Mouse (Mus musculus): ENCODE measurements at regions not wholly inside any gene's neighbourhood (a gene's known extent, or its start where the extent isn't known, plus 50 kb on each side); places are given as distances from the start of the nearest gene placed in this dataset.
"Not testable (repeated sequence)": the region's sequence is repeated elsewhere in the genome, so short reads cannot be mapped to it uniquely, and the experiment has no call there.

GRCm38 (mm10) chr11:12913401-12913800 lies 448.6 kb upstream of the Cobl start:
- DNase-seq (ENCODE audit: low read depth, low spot score): not testable (repeated sequence)

DNA sequence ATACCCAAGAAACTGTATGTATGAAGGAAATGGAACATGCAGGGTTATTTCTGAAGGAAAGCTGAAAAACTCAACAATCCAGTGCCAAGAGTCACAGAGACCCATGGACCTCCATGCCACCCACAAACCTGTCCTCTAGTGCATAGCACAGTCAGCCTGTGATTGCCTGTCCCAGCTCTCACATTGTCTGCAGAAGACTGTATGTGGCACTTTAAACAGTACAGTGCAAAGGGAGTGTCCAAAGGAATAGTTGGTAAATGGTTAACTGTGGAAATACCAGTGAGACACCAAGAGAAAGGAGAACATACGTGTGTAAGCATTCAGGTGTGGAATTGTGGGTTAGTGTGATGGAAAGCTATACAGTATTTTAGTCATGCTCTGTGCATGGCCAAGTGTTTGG lies 409.0 kb upstream of the Cobl start:
- DNase-seq (ENCODE audit: low read depth, low spot score): no peak

GRCm38 (mm10) chr11:12872802-12873201 lies 408.0 kb upstream of the Cobl start:
- no peak for DNase-seq (ENCODE audit: low read depth, low spot score)

DNA sequence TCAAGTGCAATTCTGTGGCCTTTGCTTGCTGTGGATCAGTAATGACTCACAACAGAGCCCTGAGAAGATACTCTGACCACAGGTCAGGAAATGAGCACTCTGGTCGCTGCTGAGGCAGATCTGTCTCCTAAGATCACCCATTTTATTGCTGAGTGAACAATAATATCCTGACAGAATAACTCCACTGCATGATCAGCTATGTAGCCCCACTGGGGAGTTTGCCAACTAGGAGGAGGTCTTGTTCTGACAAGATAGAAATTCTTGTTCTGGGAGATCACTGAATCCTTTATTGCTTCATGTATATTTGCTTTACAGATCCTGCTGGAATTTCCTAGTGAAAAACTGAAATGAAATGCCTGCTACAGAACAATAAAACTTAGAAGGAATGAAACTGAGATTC lies 407.6 kb upstream of the Cobl start:
- no peak for DNase-seq (ENCODE audit: low read depth, low spot score)

DNA sequence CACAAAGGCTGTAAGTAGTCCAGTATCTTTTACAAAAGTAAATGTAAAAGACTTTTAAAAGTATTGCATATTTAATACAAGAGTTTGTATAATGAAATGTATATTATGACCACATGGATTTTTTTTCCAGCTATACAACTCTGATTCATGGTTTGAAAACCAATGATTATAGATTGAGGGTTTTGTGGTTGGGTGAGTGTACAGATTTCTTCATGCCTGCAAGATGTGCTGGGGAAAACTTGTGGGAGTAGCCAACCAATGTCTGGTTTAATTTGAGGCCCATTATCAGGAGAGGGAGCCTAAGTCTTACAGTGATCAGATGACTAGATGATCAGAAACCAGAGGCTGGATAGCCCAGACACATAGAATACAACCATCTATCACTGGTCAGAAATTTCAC lies 402.8 kb upstream of the Cobl start:
- no peak for DNase-seq (ENCODE audit: low read depth, low spot score)

GRCm38 (mm10) chr11:12865034-12865620 lies 400.4 kb upstream of the Cobl start:
- DNase-seq (ENCODE audit: low read depth, low spot score): no peak

GRCm38 (mm10) chr11:12859344-12859930 lies 394.7 kb upstream of the Cobl start:
- no peak for DNase-seq (ENCODE audit: low read depth, low spot score)

DNA sequence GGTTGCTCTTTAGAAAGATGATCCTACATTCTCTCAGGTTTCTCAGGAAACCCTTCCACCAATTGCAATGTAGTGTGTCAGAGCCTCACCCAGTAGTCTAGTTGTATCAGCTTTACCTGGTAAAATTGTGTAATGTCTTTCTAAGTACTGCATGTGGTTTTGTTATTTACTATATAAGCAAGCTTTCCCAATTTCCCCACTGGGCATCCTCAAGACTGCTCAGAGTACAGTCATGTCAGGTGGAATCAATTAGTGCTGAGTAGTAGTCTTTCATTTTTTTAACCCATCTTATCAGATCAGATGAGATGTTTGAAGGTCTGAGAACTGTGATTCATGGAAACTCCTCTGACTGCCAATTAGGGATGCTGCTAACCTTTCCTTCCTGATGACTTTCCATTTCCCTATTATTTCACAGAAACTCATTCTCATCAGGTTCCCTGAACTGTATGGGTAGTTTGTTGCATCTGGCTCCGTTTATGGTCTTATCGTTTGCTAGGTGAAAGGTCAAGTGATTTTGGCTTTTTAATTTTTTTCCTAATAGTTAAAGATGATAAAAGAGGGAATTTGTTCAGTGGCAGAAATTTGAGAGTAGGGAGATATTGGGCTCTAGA lies 393.6 kb upstream of the Cobl start:
- no peak for DNase-seq (ENCODE audit: low read depth, low spot score)

DNA sequence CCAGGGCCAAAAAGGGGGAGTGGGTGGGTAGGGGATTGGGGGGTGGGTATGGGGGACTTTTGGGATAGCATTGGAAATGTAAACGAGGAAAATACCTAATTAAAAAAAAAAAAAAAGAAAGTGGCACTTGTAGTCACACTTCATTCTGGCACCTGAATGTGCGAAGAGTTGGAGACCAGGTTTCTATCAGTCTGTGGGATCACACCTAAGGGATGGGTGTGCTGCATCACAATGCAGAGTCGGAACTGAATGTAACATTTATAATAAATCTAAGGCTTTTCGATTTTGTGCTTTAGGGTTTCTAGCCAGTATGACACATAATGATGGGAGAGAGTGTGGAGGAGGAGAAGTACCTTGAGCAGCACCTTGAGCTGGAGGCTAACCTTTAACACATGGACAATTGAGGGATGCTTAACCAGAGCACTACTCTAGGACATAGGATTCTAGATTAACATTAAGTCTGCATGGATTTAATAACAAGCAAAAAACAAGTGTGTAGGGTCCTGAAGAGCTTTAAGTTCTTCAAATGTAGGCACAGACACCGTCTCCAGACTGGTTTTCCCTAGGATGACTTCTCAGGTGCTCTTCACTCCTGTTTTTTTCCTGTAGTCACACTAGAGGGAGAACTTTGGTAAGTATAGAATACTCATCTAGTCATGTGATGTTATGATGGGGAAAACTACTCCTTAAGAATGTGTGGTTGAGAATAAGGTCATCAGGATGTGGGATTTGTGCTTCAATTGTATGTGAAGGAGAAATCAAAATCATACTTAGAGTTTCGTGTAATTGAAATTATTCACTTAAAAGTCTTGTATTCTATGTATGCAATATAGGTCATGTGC lies 392.8 kb upstream of the Cobl start:
- DNase-seq (ENCODE audit: low read depth, low spot score): no peak

- no peak for DNase-seq (ENCODE audit: low read depth, low spot score)
These were observed 383.0 kb upstream of the Cobl start for GRCm38 (mm10) chr11:12847793-12848192.

- DNase-seq (ENCODE audit: low read depth, low spot score): no peak
These were observed 379.1 kb upstream of the Cobl start for GRCm38 (mm10) chr11:12843631-12844423.

DNA sequence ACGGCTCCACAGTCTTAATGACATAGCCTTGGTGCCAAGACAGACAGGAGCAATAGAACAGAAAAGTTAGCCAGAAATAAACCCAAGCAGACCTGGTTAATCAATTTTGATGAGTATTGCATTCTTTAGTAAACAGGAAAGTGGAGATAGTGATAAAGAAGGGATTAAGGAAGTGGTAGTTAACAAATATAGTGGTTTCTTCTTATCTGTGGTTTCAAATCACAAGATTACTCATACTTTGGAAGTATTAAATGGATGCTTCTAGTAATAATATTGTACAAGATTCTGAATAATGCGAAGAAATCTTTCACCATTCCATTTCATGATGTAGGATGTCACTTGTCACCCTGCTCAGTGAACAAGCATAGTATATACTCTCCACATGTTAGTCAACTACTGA lies 376.6 kb upstream of the Cobl start:
- DNase-seq (ENCODE audit: low read depth, low spot score): no peak

DNA sequence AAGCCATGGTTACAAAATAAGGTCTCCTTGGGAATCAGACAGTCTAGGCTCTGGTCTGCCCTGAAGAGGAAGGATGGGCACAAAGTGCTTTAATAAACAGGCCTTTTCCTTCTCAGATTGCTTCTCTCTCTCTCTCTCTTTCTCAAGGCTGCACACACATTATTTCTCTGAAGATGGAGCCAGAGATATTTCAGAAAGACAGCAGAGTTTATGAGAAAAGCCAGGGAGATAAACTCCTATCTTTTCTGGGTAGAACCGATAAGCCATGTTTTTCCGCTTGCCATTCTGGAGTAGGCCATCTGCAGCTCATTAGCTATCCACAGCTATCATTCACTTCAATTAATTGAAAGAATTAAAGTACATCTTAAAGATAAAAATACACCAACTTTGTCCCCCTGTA lies 373.2 kb upstream of the Cobl start:
- peak; percentile 42 for DNase-seq (ENCODE audit: low read depth, low spot score)

- no peak for DNase-seq (ENCODE audit: low read depth, low spot score)
These were observed 372.6 kb upstream of the Cobl start for GRCm38 (mm10) chr11:12837387-12837786.

- no peak for DNase-seq (ENCODE audit: low read depth, low spot score)
These were observed 371.6 kb upstream of the Cobl start for GRCm38 (mm10) chr11:12836387-12836786.

- no peak for DNase-seq (ENCODE audit: low read depth, low spot score)
These were observed 347.3 kb upstream of the Cobl start for GRCm38 (mm10) chr11:12812021-12812420.

GRCm38 (mm10) chr11:12810949-12811881 lies 346.5 kb upstream of the Cobl start:
- peak; percentile 46 for DNase-seq (ENCODE audit: low read depth, low spot score)
